Mouse (Mus musculus) kidney, postnatal 14 days (tissue): ENCODE data around the gene Vps50.
"Not testable (repeated sequence)": the region's sequence is repeated elsewhere in the genome, so short reads cannot be mapped to it uniquely, and the experiment has no call there.

Experiments used
- DNase-seq: peaks from one replicate; pipeline ENCODE4 v3.0.0; 2022; ENCODE audit warnings: mixed read lengths

Gene Vps50

GRCm38 (mm10) chr6:3539470-3539869 lies 41.3 kb downstream of the Vps50 start:
- DNase-seq: no peak

GRCm38 (mm10) chr6:3543862-3544261 lies 45.7 kb downstream of the Vps50 start:
- no peak for DNase-seq

- DNase-seq: no peak
Measured at GRCm38 (mm10) chr6:3544970-3545369, 46.8 kb downstream of the Vps50 start.

DNA sequence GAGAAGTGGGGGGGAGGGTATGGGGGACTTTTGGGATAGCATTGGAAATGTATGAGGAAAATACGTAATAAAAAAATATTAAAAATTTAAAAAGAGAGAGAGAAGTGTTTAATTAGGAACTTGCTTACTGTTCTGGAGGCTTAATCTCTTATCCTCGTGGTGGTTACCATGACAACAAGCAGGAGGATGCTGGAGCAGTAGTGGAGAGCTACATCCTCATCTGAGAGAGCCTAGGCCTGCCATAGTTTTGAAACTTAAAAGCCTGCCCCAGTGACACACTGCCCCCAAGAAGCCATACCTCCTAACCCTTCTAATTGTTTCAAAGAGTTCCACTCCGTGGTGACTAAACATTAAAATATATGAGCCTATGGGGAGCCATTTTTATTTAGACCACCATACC lies 50.8 kb downstream of the Vps50 start:
- DNase-seq: no peak

DNA sequence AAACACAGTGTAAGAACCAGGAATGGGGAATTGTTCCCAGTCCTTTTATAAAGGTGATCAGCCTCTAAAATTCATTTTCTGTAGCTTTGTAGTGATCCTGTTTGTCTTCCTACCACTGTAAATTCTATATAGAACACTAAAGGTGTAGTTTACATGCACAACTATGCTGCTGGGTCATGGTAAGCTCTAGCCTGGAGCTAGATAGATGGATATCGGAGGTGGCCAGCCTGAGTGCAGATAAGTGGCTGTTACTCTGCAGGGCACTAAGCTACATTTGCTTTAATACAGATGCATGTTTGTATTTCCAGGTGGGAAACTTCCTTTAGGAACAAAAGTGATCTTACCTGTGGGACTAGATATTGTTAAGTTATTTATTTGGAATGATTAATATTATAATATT lies 51.8 kb downstream of the Vps50 start:
- no peak for DNase-seq

- DNase-seq: not testable (repeated sequence)
Measured at GRCm38 (mm10) chr6:3552681-3553080, 54.5 kb downstream of the Vps50 start.

DNA sequence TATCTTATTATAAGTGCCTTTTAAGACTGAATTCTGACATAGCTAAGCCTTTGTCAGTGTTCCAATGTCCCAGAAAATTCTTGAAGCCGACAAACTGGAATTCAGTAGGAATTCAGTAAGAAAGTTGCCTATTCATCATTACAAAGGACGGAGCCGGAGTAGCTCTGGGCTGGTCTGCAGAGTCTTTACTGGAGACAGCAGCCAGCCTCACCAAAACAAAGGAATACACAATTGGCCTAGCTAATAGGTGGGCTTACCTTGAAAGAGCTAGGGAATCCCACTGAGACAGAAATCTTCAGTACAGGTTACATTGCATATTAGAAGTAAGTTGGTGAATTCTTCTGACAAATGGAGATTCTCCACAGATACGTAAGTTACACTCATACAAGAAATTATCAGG lies 59.0 kb downstream of the Vps50 start:
- no peak for DNase-seq

- no peak for DNase-seq
Measured at GRCm38 (mm10) chr6:3560009-3560408, 61.8 kb downstream of the Vps50 start.

DNA sequence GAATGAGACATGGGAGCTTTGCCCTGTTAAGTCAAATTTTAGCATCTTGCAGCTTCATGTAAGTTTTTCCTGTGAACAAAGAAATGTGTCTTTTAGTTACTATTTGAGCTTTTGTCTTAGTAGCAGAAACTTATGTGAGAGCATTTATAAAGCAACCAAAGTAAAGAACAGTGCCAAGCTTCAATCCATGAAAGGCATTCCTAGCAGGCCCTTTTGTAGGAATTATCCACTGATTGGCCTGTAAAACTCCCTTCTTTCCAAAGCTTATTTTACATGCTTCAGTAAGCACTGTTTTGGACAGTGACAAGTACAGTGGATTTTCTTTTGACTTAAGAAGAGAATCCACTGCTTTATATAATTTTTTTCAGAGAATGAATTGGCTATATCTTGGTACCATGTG lies 64.1 kb downstream of the Vps50 start:
- no peak for DNase-seq

GRCm38 (mm10) chr6:3564118-3564517 lies 65.9 kb downstream of the Vps50 start:
- not testable (repeated sequence) for DNase-seq

DNA sequence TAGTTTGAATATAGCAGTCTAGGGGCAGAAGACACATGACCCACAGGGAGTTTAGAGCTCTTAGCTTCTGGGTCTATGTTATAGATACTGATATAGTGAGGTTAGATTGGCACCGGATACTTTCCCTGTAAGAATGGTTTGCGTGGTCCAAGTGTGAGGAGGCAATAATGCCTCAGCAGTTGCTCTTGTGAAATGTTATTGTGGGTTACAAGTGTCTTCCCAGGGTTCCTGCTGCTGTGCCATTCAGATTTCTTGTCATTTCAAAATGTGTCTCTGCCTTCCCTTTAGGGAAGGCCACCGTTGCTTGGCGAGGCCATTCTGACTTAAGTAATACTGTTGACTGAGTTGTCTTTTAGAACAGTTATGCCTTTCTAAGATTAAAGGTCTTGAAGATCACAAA lies 66.8 kb downstream of the Vps50 start:
- no peak for DNase-seq

DNA sequence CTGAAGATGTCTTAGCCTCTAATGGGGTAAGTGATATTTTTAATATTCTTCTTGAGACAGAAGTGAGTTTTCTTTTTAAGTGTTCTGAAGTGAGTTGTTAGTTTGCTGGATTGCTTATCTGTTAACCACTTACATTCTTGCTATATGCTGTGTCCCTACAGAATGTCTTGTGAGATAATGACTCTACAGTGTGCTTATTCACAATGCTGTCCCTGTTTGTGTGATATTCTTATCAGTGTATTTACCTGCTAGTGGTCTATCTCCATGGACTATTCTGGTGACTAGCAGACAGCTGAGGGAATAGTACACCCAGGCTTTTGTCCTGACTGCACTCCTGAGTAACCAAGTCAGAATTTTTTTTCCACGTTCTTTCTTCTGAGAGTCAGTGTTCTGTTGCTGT lies 67.5 kb downstream of the Vps50 start:
- DNase-seq: no peak

- DNase-seq: no peak
Measured at GRCm38 (mm10) chr6:3567071-3567610, 69.0 kb downstream of the Vps50 start.

GRCm38 (mm10) chr6:3572221-3572815 lies 74.1 kb downstream of the Vps50 start:
- no peak for DNase-seq

DNA sequence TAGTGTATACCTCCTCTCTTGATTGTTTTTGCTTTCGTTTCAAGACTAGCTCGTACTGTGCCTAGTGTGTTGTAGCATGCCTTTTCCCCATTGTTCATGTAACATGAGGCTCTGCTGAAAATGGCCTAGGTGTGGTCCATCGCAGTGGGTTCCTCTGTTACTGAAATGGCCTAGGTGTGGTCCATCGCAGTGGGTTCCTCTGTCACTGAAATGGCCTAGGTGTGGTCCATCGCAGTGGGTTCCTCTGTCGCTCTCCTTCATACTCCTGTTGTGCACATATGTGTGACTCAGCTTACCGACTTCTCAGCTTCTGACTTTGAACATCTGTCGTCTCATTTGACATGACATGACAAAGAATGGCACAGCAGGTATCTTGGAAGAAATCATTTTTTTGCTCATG lies 75.6 kb downstream of the Vps50 start:
- no peak for DNase-seq

DNA sequence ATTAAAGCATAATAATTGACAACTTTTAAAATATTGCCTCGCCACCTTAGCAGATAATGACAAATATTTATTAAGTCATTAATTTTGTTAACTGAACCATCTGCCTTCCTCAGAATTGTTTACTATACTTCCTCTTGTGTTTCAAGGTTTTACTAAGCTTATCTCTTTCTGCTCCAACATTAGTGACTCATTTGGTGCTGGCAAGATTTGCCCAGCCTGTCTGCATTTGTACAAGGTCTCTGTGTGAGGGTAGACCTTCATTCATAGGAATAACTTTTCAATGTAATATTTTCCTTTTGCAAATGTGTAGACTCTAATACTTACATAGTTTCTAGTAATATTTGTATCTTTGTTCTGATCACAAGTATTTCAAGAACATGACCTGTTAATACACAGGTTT lies 87.2 kb downstream of the Vps50 start:
- DNase-seq: no peak

DNA sequence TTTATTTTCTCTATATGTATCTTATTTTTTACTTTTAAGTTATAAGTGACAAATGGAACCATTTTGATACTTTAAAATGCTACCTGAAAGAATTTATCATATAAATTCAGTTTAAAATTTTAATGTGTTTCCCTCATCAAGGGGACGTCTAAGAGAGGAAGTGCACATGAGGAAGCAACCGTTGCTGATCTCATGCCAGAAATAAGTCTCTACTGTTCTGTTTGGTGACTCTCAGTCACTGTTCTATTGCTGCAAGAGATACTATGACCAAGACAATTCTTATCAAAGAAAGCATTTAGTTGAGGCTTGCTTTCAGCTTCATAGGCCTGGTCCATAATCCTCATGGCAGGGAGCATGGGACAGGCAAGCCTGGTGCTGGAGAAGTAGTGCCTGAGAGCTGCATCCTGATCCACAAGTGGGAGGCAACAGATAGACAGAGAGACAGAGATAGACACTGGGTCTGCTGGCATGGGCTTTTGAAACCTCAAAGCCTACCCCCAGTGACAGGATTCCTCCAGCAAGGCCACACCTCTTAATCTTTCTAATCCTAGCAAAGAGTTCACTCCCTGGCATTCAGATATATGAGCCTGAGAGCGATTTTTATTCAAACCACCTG lies 92.2 kb downstream of the Vps50 start:
- no peak for DNase-seq

- no peak for DNase-seq
Measured at GRCm38 (mm10) chr6:3594246-3594645, 96.1 kb downstream of the Vps50 start.

- DNase-seq: no peak
Measured at GRCm38 (mm10) chr6:3612827-3613226, 114.6 kb downstream of the Vps50 start.

DNA sequence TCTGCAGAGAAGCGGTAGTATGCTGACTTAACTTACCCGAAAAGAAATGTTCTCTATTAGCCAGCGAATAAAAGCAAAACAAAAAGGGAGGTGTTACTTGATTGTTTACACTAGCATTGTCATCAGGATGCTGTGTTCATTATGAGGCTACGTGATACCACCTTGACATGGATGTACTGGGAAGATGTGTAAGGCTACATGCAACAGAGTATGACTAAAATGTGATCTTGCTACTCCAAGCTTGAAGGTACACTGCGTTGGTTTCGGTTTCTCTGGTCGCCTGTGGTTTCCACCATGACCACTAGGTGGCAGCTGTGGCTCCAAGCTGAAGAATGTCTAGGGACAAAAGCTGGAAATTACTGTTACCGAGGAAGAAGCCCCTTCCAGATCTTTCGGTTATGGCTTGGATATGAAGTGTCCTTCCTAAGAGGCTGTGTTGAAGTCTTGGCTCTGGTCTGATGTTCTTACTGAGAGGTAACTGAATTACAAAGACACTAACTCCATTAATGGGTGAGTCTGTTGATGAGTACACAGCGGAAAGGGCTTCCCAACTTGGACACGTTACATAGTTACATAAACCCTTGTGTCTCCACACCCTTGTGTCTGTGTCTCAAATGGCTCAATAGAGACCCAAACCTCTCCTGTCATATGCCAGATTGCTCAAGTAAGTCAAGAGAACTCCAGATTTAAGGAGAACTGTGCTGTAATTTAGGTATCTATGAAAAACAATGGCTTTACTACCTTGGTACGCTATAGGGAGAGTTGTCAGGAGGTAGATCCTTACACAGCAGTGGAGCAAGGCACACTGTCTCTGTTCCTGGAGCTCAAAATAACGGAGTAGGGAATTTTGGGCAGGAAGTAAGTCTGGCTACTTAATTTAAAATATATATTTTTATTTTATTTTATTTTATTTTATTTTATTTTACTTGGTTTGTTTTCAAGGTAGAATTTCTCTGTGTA lies 122.5 kb downstream of the Vps50 start:
- peak; percentile 14 for DNase-seq
